Mouse (Mus musculus) embryonic facial prominence, embryonic 14.5 days (tissue): ENCODE measurements around the gene Rheb. TPM values are rescaled to one million over a fixed set of nuclear protein-coding genes. Genes with fewer than 3 reads are reported as not detected.

Source experiments
- ATAC-seq: fragments of 200-750 bp; cut with Nextera tagmentation; 2 replicates; pipeline ENCODE4 v1.8.0; 2017; ENCODE audit warnings: low read depth, moderate number of reproducible peaks, moderate TSS enrichment
- DNase-seq: peaks from one replicate; pipeline ENCODE4 v3.0.0-alpha.2; 2015; ENCODE audit warnings: low spot score
- H3K27ac ChIP-seq: fragments of 300-500 bp; sonication (generic); replicated peaks from 2 replicates; pipeline ENCODE4 v1.5.1; 2014; ENCODE audit warnings: low read depth, mild to moderate bottlenecking, low read length, moderate library complexity
- H3K27me3 ChIP-seq: fragments of 300-500 bp; sonication (generic); replicated peaks from 2 replicates; pipeline ENCODE4 v1.6.1; 2014; ENCODE audit warnings: low read length; ENCODE audit not compliant: control insufficient read depth, insufficient read depth
- H3K36me3 ChIP-seq: fragments of 300-500 bp; sonication (generic); 2 replicates; pipeline ENCODE4 v1.6.1; 2014; ENCODE audit warnings: low read length, mixed read lengths; ENCODE audit not compliant: control insufficient read depth, insufficient read depth
- H3K4me1 ChIP-seq: fragments of 300-500 bp; sonication (generic); 2 replicates; pipeline ENCODE4 v1.6.1; 2014; ENCODE audit warnings: antibody characterized with exemption, low read length; ENCODE audit not compliant: control insufficient read depth, insufficient read depth
- H3K4me2 ChIP-seq: fragments of 300-500 bp; sonication (generic); 2 replicates; pipeline ENCODE4 v1.6.1; 2014; ENCODE audit warnings: low read depth, mild to moderate bottlenecking, low read length, moderate library complexity, mixed read lengths
- H3K4me3 ChIP-seq: fragments of 300-500 bp; sonication (generic); 2 replicates; pipeline ENCODE4 v1.5.1; 2014; ENCODE audit warnings: low read depth, mild to moderate bottlenecking, low read length
- H3K9ac ChIP-seq: fragments of 300-500 bp; sonication (generic); 2 replicates; pipeline ENCODE4 v1.6.1; 2014; ENCODE audit warnings: low read depth, mild to moderate bottlenecking, low read length, moderate library complexity, mixed read lengths
- H3K9me3 ChIP-seq: fragments of 300-500 bp; sonication (generic); 2 replicates; pipeline ENCODE4 v1.6.1; 2016; ENCODE audit warnings: low read length; ENCODE audit not compliant: control insufficient read depth
- WGBS: fragments of 180-500 bp; shearing (Covaris S2); extraction: QIAGEN DNeasy Blood & Tissue Kit; methylation state at CpG from one replicate; pipeline ENCODE4 v1.1.7; 2014; 5-methylcytosine and 5-hydroxymethylcytosine counted together
- polyA plus RNA-seq: library from polyadenylated mRNA; unstranded; fragments of >200 nt; fragmentation: Nextera tagmentation; extraction: Ambion mirVana; gene quantifications from 2 replicates; pipeline ENCODE4 v1.2.1, GENCODE M21; 2014

Rheb gene
- 198 and 207 TPM in 2 replicates for polyA plus RNA-seq

DNA sequence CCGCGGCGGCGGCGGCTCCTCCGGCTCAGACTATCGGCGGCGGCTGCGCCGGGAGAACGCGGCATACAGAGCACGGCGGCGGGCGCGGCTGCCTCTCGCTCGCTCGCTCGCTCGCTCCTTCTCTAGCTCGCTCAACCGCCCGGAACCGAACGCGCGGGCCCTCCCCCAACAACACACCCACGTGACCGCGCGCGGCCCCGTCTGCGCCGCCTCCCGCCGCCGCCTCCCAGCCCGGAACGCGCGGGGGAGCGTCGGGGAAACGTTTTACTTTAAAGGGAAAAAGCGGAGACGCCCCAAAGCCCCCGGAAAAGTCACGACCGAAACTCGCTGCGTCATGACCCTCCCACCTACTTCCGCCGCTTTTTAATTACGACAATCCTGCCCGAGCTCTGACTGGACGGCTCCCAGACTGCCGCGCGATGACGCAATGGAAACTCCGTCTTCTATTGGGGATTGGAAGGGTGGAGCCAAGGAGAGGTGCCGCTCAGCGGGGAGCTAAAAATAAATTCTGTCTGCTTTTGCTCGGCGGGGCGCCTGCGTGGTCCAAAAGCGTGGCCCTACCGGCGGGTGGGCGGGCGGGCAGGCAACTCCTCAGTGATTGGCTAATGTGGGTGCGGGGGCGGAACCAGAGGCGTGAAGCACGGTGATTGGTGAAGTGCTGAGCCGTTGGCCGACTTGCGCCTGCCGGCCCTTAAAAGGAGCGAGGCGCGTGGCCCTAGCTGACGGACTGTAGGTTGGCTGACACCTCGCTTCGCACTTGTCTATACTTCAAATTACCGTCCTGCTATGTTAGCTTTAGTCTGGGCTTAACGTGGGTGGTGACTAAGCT is at the start of gene Rheb:
Rheb (minus strand) TSS at position 351 of the 829 bp plus-strand sequence.
- Histone ChIP-seq H3K4me1 (peaks cover 15% of the 10 kb centered on the region; the same call in 1 of the 2 replicates), H3K36me3 (no peaks in the 10 kb centered on the region), H3K4me3 (peak within 1 kb of the TSS; percentile 86), H3K27ac (peak within 1 kb of the TSS; percentile 100), H3K9me3 (no peaks in the 10 kb centered on the region), H3K9ac (peak within 1 kb of the TSS; percentile 99), H3K4me2 (peak within 1 kb of the TSS; percentile 89), H3K27me3 (no peaks in the 10 kb centered on the region)
- ATAC-seq (peak; percentile 97), DNase-seq (peak; percentile 100)
- under 1% methylated on average over 45 of the region's 92 CpGs for WGBS

DNA sequence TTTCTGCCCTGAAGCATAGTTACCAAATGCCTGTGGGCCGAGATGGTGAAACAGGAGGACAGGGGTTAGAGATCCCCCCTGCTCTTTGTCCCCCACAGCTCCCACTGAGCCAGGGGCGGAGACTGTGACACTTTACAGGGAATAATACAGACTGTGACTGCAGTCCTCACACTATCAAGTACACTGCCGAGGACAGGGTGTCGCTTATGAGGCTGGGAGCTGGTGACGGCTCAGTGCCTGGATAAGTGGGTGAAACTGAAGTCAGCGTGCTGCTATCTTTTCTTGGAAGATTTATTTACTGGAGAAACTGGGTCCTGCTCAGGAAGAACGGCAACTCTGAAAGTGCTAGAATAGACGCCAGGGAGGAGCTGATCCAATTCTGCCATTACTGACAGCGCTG is 47.4 kb upstream of the Rheb start:
- ATAC-seq (no peak), DNase-seq (no peak)
- Histone ChIP-seq H3K4me1 (no peaks in the 10 kb centered on the region), H3K9ac (no peak overlapping the region), H3K4me2 (no peak overlapping the region), H3K27ac (no peak overlapping the region), H3K9me3 (no peaks in the 10 kb centered on the region), H3K4me3 (no peak overlapping the region), H3K27me3 (no peaks in the 10 kb centered on the region), H3K36me3 (peaks cover 7% of the 10 kb centered on the region; the same call in 1 of the 2 replicates)
- 74% methylated on average over 9 of the region's 9 CpGs for WGBS

DNA sequence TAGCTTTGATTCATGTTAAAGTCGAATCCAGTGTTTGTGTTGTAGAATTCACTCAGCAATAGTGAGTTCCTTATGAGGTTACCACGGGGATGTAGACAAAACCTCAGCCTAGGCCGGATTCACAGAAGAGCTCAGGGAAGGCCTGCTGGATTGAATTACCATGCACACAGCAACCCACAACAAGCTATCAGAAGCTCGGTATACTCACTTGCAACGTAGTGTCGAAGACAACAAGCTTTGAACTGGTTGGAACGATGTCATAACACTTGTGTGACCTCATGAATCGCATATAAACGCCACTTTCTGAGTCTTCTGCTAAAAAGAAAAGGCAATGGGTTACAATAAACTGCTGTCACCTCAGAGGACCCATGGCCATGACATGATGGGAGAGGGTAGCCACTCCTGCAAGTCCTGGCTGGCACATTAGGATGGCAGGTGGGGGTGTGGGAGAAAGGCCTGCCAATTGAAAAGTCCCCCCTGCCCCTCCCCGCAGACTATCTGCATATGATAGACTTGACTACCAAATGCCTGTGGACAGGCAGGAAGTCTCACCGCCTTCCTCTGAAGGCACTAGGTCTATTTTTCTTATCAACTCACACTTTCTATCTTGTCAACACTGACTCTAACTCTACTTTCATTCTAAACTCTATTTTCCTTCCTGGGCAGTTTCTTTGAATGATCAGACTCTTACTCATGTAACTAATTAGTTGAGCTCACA is 46.6 kb upstream of the Rheb start:
- Histone ChIP-seq H3K27ac (no peak overlapping the region), H3K4me2 (no peak overlapping the region), H3K27me3 (no peaks in the 10 kb centered on the region), H3K4me3 (no peak overlapping the region), H3K4me1 (no peaks in the 10 kb centered on the region), H3K36me3 (peaks cover 7% of the 10 kb centered on the region; the same call in 1 of the 2 replicates), H3K9me3 (no peaks in the 10 kb centered on the region), H3K9ac (no peak overlapping the region)
- DNase-seq = no peak
- 80% methylated on average over 11 of the region's 11 CpGs for WGBS
- no peak for ATAC-seq

DNA sequence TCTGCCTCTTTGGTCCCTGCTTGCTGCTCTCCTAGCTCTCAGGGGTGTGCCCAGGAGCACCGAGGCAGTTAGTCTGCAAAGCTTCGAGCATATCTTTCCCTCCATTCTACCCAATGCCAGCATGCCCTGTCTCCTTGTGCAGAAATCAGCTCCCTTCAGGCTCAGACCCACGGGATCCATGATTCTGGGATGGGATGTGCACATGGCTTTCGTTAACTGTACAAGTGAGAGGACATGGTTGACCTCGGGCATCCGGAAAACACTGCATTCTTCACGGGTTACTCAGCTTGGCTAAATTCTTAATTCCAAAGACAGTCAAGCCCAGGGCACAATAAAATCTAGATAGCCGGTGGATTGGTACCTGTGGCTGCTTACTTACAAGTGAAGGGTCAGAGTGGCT is 44.8 kb upstream of the Rheb start:
- H3K36me3 ChIP-seq = peaks cover 7% of the 10 kb centered on the region; the same call in 1 of the 2 replicates
- H3K4me1 ChIP-seq = no peaks in the 10 kb centered on the region
- no peak overlapping the region for H3K27ac ChIP-seq
- no peaks in the 10 kb centered on the region for H3K9me3 ChIP-seq
- no peaks in the 10 kb centered on the region for H3K27me3 ChIP-seq
- no peak overlapping the region for H3K4me3 ChIP-seq
- no peak overlapping the region for H3K4me2 ChIP-seq
- DNase-seq (no peak), ATAC-seq (no peak)
- H3K9ac ChIP-seq = no peak overlapping the region
- WGBS = 68% methylated on average over 8 of the region's 8 CpGs

DNA sequence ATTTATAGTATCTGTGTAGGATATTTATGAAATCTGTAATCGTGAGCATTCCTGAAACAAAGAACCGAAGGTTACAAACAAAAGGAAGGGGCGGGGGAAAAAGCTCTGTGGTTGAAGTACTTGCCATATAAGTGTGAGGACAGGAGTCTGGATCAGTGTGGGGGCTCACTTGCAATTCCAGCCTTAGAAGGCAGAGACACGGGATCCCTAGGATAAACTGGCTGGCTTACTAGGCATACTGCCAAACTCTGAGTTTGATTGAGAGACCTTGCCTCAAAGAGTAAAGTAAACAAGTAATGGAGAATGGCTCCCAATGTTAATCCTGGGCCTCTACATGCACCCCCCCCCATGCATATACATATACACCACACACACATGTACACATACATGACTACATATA is 36.3 kb upstream of the Rheb start:
- no peaks in the 10 kb centered on the region for H3K9me3 ChIP-seq
- H3K9ac ChIP-seq = no peak overlapping the region
- no peak overlapping the region for H3K27ac ChIP-seq
- DNase-seq (peak; percentile 13), ATAC-seq (no peak)
- 78% methylated on average over 4 of the region's 4 CpGs for WGBS
- H3K4me3 ChIP-seq = no peak overlapping the region
- no peak overlapping the region for H3K4me2 ChIP-seq
- H3K36me3 ChIP-seq = peaks cover 16% of the 10 kb centered on the region
- no peaks in the 10 kb centered on the region for H3K27me3 ChIP-seq
- no peaks in the 10 kb centered on the region; the same call in 1 of the 2 replicates for H3K4me1 ChIP-seq

DNA sequence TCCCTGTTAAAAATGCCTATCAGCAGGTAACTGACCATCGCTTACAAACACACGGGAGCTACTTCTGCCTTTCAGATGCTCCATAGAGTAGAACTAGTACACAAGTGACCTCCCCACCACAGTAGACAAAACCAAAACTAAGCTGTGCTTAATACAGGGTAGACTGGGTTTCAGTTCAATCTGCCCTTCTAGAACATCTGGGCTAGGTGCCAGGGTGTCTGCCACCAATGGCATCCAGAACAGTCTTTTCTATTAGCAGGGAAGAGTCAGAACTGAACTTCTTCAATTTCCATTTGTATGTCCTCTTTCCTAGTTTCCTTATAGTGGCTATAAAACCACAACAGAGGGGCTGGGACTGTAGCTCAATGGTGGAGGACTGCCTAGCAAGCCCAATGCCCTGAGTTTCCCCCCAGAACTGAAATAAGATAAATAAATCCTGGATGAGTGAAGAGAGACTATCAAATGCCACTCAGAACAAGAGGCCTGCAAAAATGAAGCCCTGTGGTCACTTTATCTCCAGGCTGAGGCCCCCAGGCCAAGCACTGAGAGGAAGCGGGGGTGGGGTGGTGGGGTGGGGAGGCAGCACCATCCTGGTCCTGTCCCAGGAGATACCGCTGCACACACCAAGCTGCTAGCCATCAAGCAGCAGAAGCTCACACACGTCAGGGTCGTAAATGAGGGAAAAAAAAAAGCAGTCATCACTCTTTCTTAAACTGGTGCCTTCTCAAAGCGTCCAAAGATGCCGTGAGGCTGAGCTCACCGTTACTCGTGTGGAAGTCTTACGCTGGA is 35.6 kb upstream of the Rheb start:
- Histone ChIP-seq H3K4me3 (no peak overlapping the region), H3K9me3 (no peaks in the 10 kb centered on the region), H3K36me3 (peaks cover 16% of the 10 kb centered on the region), H3K4me2 (no peak overlapping the region), H3K9ac (no peak overlapping the region), H3K27ac (no peak overlapping the region), H3K4me1 (no peaks in the 10 kb centered on the region; the same call in 1 of the 2 replicates), H3K27me3 (no peaks in the 10 kb centered on the region)
- ATAC-seq (no peak), DNase-seq (peak; percentile 13)
- WGBS = 78% methylated on average over 11 of the region's 11 CpGs

DNA sequence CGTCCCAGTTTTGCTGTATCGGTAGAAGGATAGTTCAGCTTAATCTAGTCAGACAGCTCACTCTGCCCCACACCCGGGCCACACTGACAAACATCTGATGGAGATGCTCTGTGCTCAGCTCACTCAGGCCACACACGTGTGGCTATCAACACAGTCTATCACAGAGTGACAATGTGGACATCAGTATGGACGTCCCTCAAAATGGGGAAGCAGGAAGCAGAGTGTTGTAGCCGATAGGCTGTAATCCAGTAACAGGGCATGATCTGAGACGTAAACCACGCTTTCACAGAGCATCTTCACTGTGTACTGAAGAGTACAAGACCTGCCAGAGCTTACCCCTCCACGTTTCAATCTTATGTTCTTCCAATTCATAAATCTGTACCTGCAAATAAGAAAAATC is 34.2 kb upstream of the Rheb start:
- H3K27ac ChIP-seq = no peak overlapping the region
- H3K4me2 ChIP-seq = no peak overlapping the region
- no peak for ATAC-seq
- WGBS = 89% methylated on average over 9 of the region's 9 CpGs
- H3K4me3 ChIP-seq = no peak overlapping the region
- DNase-seq = no peak
- H3K9ac ChIP-seq = no peak overlapping the region
- no peaks in the 10 kb centered on the region; the same call in 1 of the 2 replicates for H3K4me1 ChIP-seq
- H3K9me3 ChIP-seq = no peaks in the 10 kb centered on the region
- H3K36me3 ChIP-seq = peaks cover 16% of the 10 kb centered on the region
- no peaks in the 10 kb centered on the region for H3K27me3 ChIP-seq

DNA sequence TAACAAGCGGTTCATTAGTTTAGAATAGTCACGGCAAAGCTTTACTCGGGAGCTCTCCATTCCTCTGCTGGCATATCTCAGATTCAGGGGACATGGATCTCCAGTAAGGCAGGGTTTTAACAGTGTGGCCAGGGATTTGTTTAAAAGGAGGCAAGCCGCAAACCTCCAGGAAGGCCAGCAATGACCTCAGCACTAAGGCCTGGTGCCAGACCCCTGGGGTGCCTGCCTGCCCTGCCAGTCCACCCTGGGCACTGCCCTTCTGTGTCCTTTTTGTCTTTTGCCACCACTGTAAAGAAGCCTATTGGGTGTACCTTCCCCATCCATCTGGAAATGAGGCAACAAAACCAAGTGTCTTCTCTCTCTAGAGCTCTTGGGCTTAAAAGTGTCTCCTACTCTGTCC is 31.7 kb upstream of the Rheb start:
- Histone ChIP-seq H3K9me3 (no peaks in the 10 kb centered on the region), H3K9ac (no peak overlapping the region), H3K4me1 (no peaks in the 10 kb centered on the region; the same call in 1 of the 2 replicates), H3K4me3 (no peak overlapping the region), H3K27me3 (no peaks in the 10 kb centered on the region), H3K4me2 (no peak overlapping the region), H3K36me3 (peaks cover 14% of the 10 kb centered on the region), H3K27ac (no peak overlapping the region)
- WGBS = 85% methylated on average over 4 of the region's 4 CpGs
- DNase-seq (no peak), ATAC-seq (no peak)
